Mouse (Mus musculus) mesoderm, embryonic 11.5 days (tissue): ENCODE results near the gene Cldn34b2.
"Not testable (repeated sequence)": the region's sequence is repeated elsewhere in the genome, so short reads cannot be mapped to it uniquely, and the experiment has no call there.

Source experiments
- DNase-seq: peaks from one replicate; pipeline ENCODE4 v3.0.0-alpha.2; 2012; ENCODE audit warnings: low read depth, low spot score

Cldn34b2 gene

DNA sequence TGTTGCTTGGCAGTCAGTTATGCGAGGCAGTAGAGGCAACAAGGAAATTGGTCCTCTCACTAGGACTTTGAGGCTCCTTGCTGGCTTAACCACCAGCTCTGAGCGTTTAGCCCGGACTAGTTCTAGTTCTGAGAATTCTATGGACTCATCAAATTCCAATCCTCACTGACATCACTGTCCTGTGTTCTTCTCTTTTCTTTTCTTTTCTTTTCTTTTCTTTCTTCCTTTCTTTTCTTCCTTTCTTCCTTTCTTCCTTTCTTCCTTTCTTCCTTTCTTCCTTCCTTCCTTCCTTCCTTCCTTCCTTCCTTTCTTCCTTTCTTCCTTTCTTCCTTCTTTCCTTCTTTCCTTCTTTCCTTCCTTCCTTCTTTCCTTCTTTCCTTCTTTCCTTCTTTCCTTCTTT, at the start of gene Cldn34b2:
TSS of gene Cldn34b2 (minus strand) at position 101 of the 400 bp plus-strand sequence.
- DNase-seq: not testable (repeated sequence)

DNA sequence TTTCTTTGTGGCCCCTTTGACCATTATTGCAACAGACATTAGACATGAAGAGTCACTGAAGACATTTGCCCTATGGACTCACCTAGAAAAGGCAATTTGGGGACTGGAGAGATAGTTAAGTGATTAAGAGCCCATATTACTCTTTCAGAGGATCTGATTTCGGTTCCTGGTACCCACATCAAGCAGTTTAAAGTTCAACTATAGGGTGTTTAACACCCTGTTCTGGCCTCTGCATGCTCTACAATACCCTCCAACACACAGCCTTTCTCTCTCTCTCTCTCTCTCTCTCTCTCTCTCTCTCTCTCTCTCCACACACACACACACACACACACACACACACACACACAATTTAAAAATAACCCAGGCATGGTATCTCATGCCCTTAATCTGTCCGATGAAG, 49.4 kb upstream of the Cldn34b2 start:
- no peak for DNase-seq

DNA sequence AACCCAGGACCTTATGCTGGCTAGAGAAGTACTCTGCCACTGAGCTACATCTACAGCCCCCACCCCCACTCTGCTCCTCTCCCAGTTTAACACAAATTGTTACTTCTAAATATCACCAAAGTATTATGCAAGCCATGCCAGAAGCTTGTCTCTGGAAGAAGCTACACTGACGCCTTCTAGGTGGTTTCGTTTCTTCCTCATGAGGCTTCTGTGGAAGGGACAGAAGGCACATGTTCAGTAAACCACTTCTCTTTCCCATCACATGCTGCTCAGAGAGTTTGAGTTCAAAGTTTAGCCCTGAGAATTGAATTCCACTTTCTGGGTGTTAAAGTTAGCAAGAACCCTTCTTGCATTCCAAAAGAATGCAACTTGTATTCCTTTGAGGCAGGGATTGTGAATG, 49.0 kb upstream of the Cldn34b2 start:
- DNase-seq: no peak

DNA sequence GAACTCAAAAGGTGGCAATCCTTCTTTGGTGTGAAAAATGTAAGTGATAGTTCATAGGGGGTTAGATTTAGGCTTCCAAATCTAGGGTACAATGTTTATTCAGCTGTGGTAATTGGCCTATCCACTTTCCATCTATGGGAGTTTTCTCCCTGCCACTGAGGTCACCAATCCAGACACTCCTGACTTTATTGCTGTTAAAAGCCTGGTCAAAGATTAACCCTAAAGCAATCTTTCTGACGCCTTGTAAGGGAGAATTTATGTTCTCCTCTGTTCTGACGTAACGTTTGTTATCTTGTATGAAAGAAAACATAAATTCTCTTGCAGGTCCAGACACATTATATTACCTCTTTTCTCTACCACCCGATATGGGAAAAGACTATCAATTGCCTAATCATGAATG, 47.4 kb upstream of the Cldn34b2 start:
- DNase-seq: no peak

DNA sequence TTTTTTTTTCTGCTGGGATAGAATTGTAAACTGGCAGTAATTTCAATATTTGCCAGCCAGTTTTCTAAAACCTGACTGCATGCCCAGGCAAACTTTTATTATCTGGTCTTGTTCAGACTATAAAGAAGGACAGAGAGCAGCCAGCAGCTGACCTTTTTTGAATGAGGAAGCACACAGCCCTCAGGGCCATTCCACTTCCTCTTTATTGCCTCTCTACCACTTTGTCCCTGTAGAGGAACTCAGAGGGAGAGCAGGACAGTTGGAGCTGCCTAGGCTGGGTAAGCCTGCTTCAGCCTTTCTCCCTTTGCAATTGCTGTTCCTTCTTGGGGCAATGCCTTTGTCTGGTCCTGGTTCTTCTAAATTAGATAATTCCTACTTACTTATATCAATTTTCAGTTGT, 44.1 kb upstream of the Cldn34b2 start:
- DNase-seq: no peak

DNA sequence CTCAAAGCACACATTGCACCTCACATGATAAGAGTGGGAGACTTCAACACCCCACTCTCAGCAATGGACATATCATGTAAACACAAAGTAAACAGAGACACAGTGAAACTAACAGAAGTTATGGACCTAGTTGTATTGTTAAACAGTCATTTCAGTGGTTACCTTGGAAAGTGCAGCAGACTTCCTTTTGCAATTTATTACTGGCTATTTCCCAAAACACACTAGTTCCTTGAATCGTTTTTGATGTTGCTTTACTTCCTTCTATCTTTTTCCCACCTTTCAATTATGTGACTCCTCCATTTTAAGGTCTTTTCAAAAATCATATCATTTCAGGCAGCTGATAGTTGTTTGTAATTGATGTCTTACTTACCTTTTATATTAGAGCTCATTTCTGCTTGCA, 43.5 kb upstream of the Cldn34b2 start:
- no peak for DNase-seq

DNA sequence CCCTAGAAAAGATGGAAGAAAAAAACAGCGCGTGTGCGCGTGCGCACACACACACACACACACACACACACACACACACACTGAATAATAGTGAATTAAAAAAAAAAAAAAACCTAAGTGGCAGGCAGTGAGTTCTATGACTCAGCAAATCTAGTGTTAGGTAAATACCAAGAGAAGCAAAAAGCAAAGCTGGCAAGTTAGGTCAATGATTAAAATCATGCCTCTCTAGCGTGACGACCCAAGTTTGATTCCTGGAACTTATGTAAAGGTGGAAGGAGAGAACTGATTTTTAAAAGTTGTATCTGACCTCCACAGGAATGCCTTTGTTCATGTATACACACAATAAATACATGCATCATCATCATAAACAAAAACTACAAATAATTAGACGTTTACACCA, 41.7 kb upstream of the Cldn34b2 start:
- DNase-seq: no peak

DNA sequence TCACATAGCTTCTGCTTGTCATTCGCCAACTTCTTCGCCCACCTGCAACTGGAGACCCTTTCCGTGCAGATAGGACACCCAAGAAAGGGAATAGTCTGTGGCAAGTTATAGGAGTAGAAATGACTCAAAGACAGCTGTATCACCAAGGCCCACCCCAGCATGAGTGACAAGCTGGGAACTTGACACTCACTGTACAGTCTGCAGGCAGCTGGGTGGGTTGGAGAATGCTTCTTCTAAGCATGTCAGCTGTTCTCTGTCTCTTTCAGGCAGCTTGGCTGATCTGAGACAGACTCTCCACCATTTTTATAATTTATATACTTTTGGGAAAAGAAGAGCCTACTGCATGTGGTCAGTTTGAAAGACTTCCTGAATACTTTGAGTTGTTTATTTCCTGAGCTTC, 39.5 kb upstream of the Cldn34b2 start:
- DNase-seq: no peak

DNA sequence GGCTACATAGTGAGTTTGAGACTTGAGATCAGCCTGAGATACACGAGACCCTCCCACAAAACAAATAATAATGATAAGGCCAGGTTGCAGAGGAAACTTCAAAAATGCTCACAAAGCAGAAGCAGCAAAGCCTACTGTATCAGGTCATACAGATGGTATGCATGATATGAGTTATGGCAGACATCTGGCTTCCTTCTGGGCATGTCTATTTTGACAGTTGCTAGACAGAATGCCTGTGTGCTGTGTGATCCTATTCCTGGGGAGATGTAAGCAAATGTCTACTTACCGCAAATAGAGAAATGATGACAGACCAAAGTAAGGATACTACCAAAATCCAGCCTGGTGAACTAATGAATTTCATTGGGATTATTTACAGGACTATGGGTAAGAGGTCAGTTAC, 38.1 kb upstream of the Cldn34b2 start:
- no peak for DNase-seq

DNA sequence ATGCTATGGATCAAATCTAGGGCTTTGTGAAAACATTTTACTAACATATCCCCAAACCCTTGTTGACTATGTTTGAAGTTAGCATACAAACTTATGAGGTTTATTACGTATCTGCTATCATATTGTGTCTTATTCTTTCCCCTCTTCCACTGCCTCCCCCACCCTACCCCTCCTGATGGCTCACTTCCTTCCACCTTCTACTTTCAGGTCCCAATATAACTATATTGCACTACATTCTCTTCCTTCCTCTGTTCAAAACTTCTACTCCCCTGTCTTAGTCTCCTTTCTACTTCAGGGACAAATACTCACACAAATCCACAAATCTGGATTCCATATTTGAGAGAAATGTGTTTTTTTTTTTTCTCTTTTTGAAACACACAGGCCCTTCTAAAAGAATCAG, 35.3 kb upstream of the Cldn34b2 start:
- no peak for DNase-seq

DNA sequence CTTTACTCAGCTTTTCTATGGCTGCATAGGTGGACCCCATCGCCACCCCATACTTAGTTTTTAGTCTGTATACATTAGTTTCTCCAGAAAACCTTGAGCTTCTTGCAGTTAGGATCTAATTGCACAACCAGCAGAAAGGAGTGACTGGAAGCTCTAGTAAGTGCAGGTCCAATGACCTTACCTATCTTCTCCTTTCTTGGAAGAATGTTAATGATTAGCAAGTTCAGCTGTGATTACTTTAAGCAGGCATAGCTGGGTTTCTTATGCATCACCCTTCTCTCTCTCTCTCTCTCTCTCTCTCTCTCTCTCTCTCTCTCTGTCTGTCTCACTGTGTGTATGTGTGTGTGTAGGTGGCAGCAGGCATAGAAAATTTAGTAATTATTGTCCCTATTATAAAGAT, 23.7 kb upstream of the Cldn34b2 start:
- DNase-seq: no peak

DNA sequence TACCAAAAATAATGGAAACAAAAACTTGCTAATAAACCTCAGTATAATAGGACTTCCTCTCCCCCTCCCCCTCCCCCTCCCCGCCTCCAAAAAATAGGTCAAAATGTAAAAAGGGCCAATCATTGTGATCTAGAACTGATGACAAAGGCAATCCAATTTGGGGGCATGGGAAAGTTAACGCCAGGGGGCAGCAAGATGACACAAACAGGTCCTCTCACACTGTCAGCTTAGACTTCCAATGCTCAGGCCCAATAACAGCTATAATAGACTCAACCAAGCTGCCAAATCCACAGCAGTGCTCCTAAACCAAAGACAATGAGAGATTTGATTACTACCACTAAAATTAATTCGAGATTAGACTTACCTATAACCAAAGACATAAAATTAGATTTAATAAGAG, 16.5 kb upstream of the Cldn34b2 start:
- DNase-seq: no peak

DNA sequence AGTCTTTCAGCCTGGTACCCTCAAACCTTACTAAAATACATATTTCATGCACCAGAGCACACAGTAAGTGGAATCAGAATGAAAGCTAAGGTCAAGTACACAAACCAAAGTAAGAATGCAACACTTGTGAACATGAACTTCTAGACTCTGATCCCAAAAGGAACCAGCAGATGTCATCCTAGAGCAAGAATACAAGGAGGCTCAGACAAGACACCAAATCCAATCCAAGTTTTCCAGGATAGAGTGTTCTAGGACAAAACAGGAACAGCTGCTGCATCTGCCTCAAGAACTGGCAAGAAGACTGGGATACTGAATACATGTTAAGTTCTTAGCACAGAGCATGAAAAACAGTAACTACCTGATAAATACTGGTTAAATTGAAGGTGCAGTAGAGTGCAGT, 30.2 kb downstream of the Cldn34b2 start:
- peak; percentile 6 for DNase-seq

DNA sequence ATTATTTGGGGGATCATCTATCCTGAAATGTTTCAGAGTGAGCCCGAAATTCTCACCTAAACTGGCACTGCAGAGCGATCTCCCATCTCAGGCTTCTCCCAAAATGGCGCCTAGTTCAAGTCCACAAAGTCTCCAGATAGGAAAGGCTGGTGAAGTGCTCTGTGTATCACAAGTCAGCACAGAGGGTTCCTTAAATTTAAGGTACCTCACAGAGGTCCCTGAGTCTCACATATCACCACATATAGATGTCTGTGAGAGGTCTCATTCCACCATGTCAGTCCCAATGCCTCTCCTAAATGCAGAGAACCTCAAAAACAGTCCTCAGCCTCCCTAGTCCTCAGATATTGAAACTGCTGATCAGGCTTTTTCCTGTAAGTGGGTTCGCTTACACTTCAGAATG, 34.6 kb downstream of the Cldn34b2 start, which contains the start of gene Magea2:
TSS of gene Magea2 (minus strand) at position 101 of the 400 bp plus-strand sequence.
- DNase-seq: not testable (repeated sequence)

DNA sequence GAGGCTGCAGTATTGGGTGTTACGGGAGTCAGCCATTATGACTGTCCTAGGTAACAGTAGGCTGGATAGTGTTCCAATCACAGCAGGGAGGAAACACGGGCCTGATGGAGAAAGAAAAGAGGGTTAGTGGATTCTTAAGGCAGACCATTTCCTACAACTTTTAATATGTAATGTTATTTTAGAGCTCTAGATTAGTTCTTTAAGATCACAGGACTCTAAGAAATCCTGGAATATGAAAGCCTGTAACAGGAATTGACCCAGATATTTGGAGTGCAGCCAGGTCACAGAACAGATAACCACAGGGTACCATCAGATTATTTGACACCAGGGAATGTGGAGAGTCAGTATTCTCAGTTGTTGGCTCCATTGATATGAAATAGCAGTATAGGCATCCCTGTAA, 38.5 kb downstream of the Cldn34b2 start, which contains the start of gene Magea1:
TSS of gene Magea1 (minus strand) at position 101 of the 400 bp plus-strand sequence.
- DNase-seq: not testable (repeated sequence)
